Mouse (Mus musculus) CD4-positive, CD25-positive, alpha-beta regulatory T cell, adult 2 months (primary cell): ENCODE results near the gene Dnajc30.
"Not testable (repeated sequence)": the region's sequence is repeated elsewhere in the genome, so short reads cannot be mapped to it uniquely, and the experiment has no call there.

Experiments
- DNase-seq: peaks from one replicate; pipeline ENCODE4 v3.0.0-alpha.2; 2012; ENCODE audit warnings: low read depth, low spot score

Gene Dnajc30

DNA sequence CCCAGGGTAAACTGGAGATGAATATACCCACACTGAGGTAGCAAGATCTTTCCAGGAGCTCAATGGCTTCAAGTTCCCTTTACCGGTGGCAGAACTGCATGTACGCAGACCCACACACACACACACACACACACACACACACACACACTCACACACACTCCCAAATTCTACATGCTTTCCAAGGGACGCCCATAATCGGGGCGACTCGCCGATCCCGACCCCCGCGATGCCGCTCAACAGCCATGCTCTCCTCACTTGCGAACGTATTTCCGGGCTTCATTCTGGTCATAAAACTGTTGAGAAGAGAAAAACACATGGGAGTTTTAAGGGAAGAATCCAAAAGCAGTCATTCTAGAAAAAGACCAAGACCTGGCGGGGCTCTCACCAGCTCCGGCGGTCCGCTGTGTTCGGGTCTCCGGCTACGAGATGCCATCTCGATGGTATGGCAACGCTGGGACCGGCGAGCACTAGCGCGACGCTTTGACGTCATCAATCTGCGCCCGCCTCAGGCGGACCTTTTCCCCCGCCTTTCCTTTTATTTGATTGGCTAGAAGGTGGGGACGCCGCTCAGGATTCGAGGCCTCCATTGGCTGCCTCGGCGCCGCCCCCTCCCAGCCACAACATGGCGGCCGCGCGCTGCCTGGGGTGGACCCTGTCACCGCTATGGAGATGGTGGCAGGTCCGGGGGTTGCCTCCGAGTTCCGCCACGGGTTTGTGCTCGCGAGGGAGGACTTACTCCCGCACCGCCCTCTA, at the start of gene Dnajc30:
TSS of gene Dnajc30 (plus strand) at position 574 of the 753 bp plus-strand sequence.
- DNase-seq: peak; percentile 99

DNA sequence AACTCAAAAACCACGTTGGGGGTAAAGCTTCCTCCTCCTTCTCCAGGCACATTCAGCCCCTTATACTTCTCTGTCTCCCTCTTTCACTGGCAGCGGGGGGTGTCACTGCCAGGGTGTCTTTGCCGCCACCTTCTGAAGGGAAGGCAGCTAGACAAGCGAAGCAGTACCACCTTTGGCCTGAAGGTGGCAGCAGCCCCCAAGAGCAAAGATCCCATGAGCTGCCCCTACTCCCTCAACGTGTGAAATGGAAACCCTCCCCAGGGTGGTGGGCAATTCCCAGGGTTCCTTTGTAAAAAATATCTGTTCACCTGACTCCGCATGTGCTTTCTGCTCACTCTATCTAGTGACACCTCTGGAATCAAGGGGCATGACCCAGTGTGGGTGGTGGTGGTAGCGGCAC, 48.5 kb upstream of the Dnajc30 start:
- DNase-seq: peak; percentile 93

DNA sequence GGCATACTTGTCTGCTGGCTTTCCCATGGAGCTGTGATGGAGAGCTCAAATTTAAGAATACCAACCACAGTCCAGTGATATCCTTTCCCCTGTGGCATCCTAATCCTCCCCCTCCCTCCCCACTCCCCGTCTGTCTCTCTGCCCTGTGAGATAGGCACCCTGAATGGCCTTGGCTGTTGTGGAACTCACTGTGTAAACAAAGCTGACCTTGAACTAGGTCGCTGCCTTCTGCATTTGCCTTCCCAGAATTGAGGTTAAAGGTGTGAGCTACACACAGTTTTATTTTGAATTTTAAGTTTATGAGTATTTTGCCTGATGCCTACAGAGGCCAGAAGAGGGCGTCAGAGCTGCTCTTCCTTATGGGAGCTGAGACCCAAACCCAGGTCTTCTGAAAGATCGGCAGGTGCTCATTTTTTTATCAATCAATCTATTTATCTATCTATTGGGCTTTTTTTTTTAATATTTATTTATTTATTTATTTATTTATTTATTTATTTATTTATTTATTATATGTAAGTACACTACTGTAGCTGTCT, 47.7 kb upstream of the Dnajc30 start:
- DNase-seq: peak; percentile 50

DNA sequence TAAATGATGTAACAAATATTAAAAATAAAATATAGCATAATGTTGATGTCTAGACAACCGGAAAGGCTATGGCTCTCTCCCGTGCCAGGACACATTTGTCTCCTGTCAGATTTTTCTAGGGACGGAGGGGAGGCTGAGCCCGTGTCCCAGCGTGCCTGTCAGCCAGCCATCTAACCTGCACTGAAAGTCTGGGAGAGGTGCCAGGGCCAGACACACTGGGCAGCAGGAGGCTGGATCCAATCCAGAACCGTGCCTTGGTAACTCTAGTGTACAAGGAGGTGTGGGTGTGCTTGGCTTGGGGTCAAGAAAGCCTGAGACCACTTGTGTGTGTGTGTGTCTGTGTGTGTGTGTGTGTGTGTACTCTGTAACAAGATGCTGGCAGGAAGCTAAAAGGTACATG, 42.2 kb upstream of the Dnajc30 start:
- DNase-seq: no peak

DNA sequence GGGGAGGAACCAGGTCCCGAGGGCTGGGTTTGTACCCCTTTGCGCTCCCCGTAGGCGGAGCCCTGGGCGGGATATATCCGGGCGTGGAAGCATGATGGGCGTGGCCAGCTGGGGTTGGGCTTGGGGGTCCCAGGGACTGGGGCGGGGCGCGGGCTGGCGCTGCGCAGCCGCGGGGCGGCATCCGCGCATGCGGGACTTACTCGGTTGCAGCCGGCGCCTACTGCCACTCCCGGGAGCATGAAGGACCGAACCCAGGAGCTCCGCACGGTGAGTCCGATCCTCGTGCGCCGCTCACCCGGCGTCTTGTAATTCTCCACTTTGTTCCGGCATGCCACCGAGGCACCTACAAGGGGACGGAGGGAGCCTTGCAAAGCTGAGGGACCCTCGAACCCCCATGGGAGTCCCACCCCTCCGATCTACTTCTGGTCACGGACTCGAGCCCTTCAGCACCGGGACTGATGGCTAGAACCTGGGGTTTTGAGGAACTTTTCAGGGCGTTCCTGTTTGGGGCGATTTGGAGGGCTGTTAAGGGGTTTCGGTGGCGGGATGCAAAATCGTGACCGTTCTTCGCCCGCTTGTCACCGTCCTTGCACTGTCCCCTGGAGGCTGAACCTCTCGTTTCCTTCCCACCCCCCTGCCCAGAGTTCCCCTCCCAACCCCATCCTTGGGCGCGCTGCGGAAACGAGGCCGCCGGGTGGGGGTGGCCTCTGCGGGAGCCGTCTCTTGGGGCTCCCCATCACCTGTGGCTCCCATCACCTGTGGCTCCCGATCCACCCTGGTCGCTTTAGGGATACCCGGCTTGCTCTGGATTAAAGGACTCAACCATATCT, 40.4 kb upstream of the Dnajc30 start, which contains the start of gene Stx1a:
TSS of gene Stx1a (plus strand) at position 139 of the 830 bp plus-strand sequence.
- DNase-seq: peak; percentile 90

DNA sequence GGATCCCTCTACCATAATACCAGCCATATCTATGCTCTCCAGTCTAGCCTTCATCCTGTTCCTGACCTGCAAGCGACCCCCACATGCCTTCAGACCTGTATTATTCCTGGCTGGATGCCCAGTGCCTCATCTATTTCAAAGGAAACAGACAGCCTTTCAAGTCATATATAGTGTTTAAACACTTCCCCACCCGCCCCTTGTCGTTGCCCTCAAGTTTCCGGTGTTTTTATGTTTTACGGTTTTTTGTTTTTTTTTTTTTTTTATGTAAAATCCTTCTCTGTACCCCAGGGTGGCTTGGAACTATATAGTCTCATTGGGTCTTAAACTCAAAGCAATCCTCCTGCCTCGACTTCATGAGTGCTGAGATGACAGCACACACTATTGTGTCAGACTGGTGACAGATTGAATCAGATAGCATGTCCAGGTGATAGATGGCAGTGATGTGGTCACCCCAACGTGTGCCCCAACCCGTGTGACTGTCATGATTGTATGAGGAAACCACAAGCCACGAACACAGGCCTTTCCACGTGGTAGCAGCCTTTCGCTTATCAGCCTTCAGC, 39.3 kb upstream of the Dnajc30 start:
- DNase-seq: peak; percentile 83

DNA sequence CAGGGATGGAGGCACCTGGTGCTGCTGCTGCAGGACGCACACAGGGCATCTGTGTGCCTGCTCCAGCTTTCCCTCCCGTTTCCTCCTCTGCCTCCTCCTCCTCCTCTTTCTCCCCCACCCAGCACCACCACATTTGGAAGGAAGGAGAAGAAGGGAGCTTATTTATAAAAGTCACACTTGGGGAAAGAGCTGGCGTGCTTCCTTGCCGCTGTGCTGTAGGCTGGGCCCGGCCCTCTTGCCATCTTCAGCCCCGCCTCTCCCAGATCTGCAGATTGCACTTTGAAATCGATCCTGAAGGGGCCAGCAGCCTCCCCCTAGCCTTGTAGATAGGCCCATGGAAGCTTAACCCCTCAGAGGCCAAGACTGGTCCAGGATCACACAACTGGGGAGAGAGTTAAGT, 38.1 kb upstream of the Dnajc30 start:
- DNase-seq: peak; percentile 30

DNA sequence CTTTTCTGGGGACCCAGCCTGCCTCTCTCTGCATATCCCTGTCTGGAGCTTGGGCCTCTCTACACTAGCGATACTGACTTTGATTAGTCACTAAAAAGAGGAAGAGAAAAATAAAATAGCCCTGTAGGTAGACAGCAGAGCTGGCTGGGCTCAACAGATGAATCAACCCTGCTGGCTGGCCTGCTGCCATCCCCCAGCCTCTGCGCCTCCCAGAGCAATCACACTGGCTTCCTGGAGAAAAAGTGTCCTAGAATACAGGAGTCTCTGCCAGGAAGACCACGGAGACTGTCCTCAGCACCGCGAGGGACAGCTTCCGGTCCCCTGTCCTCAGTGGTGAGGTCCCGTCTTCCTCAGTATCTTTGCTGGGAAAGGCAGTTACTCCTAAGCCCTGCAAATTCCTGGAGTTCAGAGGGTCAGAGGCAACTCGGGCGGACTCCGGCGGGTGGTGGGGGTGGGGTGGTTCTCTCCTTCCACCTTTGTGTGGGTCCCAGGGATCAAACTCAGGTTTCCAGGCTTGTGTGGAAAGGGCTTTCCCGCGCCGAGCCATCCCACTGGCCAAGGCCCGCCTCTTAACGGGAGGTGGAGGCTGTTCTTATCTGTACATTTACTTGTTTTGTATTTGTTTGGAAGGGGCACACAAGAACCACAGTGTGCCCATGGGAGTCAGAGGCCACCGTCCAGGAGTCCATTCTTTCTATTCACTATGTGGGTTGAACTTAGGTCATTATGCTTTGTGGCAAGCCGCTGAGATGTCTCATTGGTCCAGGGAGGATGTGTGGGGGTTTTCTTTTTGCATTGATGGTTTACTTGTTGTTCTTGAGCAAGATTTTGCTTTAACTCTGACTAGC, 34.8 kb upstream of the Dnajc30 start:
- no peak for DNase-seq

DNA sequence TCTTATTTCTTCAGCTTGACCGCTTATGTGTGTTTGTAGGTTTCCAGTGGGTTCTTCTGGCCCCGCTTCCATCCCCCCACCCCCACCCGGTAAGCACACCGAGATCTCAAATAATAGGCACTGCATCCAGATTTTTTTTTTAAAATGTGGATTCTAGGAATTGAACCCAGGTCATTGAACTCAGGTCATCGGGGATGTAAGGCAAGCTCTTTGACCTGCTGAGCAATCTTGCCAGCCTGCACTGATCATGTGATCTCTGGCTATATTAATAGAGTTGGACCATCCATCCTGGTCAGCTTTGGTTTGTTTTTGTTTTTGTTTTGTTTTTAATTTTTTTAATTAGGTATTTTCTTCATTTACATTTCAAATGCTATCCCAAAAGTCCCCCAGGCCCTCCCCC, 31.4 kb upstream of the Dnajc30 start:
- no peak for DNase-seq

DNA sequence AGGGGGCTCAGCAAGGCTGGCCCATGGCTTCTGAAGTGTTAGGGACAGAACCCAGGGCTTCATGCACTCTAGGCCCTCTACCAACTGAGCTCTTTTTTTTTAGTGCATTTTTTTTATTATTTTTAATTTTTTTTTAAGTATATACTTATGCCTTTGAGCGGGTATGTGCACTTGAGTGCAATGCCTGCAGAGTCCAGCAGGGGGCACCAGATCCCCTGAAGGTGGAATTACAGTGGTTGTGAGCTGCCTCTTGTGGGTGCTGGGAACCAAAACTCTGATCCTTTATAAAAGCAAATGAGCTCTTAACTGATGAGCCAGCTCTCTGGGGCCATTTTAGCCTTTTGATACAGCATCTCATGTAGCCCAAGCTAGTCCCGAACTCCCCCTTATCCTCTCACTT, 29.4 kb upstream of the Dnajc30 start:
- DNase-seq: peak; percentile 42

DNA sequence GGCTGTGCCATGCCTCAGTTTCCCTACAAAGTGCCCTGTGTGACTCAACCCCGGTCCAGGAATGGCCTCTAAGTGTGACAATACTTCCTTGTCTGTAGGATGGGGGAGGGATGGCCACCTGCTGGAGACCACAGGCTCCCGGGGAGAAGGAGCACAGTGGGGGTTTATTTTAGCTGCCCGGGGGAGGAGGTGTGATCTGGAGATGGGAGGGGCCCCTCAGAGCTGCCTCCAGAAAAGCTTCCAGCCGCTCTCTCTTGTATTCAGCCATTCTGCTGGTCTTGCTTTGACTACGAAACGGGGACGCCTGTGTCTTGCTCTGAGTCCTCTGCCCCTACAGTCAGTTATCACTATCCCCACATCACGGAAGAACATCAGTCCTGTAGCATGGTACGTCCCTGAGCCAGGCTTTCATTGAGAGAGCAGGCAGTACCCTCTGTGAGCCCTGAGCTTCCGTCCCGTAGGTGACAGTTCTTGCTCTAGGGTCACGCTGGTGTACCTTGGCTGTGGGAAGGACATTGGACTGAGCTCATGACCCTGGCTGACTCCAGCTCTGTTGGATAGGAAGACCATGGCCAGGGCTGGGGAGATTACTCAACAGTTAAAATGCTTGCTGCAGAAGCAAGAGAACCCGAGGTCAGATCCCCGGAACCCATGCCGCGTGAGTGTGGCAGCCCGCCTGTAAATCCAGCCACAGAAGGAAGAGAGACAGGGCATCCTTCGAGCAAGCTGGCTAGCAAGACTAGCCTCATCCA, 28.2 kb upstream of the Dnajc30 start:
- no peak for DNase-seq

DNA sequence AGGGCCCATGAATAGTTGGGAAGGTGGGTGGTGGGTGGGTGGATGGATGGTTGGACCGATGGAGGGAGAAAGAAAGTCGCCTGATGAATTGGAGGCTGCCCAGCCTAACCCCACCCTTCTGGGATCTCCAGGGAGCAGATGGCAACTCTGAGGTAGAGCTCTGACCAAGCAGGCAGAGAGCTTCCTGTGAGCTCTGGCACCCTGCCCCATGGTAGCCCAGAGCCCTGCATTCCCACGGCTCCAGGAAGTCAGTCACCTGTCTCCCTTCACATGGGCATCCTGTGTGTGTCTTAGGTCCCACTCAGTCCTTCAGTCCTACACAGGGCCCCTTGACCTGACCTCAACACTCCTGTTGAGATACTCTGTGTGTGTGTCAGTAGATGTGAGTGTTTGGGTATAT, 26.1 kb upstream of the Dnajc30 start:
- no peak for DNase-seq

DNA sequence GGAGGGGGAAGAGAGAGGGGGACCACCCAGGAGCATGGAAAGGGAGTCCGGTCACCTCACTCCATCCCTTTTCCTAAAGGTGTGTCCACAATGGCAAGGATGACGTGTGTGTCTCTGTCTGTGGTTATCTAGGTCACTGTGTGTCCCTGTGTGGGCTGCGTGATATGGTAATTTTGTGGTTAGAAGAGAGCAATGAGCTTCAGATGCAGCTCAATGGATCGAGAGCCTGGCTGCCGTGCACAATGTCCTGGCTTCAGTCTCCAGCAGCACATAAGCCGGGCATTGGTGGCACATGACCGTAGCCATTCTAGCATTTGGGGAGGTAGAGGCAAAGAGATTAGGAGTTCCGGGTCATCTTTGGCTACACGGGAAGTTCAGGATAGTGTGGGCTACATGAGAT, 24.5 kb upstream of the Dnajc30 start:
- no peak for DNase-seq

DNA sequence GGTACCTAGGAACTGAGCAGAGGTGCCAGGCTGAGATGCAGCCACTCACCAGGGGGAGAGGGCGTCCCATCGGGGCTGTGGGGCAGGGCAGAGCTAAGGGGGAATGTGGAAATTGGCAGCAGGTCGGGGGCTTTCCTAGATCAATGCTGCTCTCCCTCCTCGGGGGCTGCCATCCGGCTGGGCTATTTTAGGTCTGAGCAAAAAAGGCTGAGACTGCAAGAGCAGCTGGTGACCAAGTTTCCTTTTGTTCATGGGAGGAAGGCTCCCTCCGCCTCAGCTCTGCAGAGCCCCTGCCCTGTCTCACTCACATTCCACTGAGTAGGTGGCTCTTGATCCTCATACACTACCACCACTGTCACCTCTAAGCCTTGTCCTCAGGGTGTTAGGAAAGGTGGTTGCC, 23.9 kb upstream of the Dnajc30 start:
- DNase-seq: no peak

DNA sequence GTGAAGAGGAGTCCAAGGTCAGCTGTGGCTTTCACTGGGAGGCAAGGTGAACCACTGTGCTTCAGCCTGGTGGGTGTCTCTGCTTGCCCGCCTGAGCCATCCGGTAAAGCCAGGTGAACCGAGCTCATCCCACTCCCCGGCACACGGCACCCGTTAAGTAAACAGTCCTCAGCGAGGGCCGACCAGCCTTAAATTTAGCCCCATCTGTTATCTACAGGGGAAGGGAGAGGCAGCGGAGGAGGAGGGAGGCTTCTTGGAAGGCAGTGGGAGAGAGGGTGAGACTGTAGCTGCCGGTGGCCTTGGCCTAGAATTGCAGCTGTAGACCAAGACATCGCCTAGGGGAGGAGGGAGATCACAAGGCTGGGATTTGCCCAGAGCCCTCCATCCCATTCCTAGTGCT, 23.2 kb upstream of the Dnajc30 start:
- no peak for DNase-seq

DNA sequence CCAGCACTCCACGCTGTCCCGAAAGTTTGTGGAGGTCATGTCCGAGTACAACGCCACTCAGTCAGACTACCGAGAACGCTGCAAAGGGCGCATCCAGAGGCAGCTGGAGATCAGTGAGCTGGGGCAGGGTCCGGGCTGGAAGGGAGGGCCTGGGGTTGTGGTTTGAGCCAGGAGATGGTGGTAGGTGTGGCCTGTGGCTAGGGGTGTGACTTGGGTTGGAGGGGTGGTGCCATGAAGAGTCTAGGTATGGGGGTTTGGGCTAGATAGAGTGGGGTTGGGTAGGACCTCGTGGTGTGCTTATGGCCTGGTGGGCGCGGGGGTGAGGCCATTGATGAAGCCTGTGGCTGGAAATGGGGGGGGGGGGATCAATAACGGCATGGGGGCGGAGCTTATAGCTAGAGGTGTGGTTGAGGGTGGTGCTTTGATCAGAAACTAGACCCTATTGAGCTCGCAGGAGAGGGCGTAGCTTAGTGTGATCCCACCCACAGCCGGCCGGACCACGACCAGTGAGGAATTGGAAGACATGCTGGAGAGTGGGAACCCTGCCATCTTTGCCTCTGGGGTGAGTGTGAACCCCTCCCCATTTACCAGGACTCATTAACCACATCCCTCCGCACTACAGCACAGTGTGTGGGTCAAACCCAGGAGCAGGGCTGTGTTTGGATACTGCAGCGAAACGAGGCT, 21.8 kb upstream of the Dnajc30 start:
- DNase-seq: no peak

DNA sequence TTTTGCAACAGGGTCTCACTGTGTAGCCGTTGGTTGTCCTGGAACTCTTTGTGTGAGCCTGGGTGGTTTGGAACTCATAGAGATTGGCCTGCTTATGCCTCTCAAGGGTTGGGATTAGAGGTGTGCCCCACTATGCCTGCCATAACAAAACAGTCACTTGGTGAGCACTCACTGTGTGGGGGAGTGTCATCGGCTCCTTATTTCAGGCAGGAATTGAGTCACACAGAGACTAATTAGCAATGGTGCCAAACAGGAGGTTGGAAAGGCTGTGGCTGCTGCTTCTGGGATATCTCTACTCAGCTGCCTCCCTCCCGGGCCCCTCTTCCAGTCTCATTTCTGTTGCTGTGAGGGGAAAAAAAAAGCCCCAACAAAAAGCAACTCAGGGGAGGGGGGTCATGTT, 19.4 kb upstream of the Dnajc30 start:
- no peak for DNase-seq

DNA sequence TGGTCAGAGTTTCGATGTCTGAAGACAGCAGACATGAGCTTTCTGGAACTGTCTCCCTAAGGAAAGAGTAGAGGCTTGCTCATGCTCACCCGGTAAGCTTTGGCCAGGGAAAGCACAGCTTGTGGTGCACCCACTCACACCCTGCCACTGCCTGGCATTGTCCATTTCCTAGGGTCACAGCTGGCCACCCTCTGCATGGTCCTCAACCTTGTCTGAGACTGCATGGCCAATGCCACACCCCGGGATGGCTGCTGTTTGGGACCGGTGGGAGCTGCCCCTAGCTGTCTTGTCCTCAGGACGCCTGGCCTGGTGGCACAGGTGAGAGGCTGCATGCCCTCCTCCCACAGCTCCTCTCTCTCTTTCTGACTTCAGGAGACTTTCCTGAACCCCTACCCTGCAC, 15.5 kb upstream of the Dnajc30 start:
- DNase-seq: no peak

DNA sequence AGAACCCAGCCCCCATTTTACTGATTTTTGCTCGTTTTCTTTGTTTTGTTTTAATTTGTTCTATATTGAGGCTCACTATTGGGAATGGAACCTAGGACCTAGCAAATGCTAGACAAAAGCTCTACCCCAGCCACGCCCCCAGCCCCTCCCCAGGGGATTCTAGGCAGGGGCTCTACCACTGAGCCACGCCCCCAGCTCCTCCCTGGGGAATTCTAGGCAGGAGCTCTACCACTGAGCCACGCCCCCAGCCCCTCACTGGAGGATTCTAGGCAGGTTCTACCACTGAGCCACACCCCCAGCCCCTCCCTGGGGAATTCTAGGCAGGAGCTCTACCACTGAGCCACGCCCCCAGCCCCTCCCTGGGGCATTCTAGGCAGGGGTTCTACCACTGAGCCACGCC, 14.7 kb upstream of the Dnajc30 start:
- not testable (repeated sequence) for DNase-seq

DNA sequence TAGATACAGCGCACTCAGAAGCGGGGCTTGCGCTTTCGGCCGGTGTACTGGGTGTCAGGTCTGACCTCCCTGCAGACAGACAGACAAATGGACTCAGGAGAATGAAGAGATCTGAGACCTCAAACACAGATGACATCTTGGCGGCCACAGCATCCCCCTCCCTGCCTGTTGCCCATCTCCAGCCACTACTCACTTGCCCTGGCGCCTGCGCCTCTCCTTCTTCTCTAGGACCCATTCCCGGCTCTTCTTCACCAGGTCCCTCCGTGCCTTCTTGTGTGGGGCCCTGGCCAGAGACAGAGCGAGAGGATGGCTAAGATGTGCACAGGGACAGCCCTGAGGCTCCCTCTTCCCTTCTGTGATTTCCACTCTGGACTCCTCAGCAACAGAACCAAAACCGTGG, 10.6 kb upstream of the Dnajc30 start:
- no peak for DNase-seq
